Mouse (Mus musculus): Measurements from ENCODE around the gene Galnt10.

Gene Galnt10

GRCm38 (mm10) chr11:57831281-57831781 lies 186.1 kb downstream of the Galnt10 start:
- no peak for DNase-seq

GRCm38 (mm10) chr11:57831861-57832260 lies 186.6 kb downstream of the Galnt10 start:
- DNase-seq: no peak

- no peak for DNase-seq
These were observed 187.4 kb downstream of the Galnt10 start, which contains the start of gene Hand1 for GRCm38 (mm10) chr11:57832552-57833201. Hand1 (minus strand) TSS chr11:57832818.

- DNase-seq: no peak
These were observed 188.2 kb downstream of the Galnt10 start for GRCm38 (mm10) chr11:57833296-57833977.

GRCm38 (mm10) chr11:57834031-57834430 lies 188.8 kb downstream of the Galnt10 start:
- DNase-seq: no peak

- no peak for DNase-seq
These were observed 190.1 kb downstream of the Galnt10 start for GRCm38 (mm10) chr11:57835331-57835730.

GRCm38 (mm10) chr11:57835931-57836330 lies 190.7 kb downstream of the Galnt10 start:
- no peak for DNase-seq

GRCm38 (mm10) chr11:57836401-57836800 lies 191.2 kb downstream of the Galnt10 start:
- no peak for DNase-seq
